Mouse (Mus musculus) liver, embryonic 14.5 days (tissue): ENCODE data around the gene Ccdc169.

Source experiments
- CTCF ChIP-seq: IDR thresholded peaks from 2 replicates; pipeline ENCODE4 v1.5.1; 2016; ENCODE audit warnings: antibody characterized with exemption, low read depth, control low read depth
- EP300 ChIP-seq: IDR thresholded peaks from 2 replicates; pipeline ENCODE4 v1.6.1; 2016; ENCODE audit warnings: antibody characterized with exemption, low read depth

DNA sequence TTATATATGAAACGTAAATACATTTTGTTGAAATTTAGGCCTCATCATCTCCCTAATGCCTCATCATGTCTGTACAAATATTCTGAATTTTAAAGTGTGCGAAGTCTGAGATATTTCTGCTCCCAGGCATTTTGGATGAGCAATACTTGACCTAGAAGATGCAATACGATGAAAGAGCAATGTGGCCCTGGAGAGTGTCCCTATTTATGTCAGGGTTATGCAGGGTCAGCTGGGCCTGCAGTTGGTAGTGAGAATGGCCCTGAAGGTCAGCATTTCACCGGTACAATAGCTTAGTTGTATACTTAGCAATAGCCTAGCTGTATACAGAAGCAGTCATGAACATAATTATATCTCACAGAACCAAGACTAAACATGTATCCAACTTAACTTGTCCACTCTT lies 28.0 kb upstream of the Ccdc169 start:
- TF ChIP-seq CTCF, result no peak
- no peak for TF ChIP-seq EP300
